Mouse (Mus musculus) gastrocnemius, adult 18-20 months (tissue): Measurements from ENCODE around the gene Usf3. TPM values are rescaled to one million over a fixed set of nuclear protein-coding genes. Genes with fewer than 3 reads are reported as not detected.

Experiments used
- total RNA-seq, 2 experiments: library from RNA; stranded (reverse); gene quantifications; 2 replicates each; pipeline ENCODE4 v1.2.3; 2021

The Usf3 gene
- total RNA-seq, 2 experiments from 2014 or later = 43.0 to 52.5 TPM

Other genes with a start within 250 kb of the Usf3 start
- 10 to 100 TPM in 1 of 2 experiments, 1 to 10 TPM in 1; 6.7 to 12.5 TPM for gene Qtrt2, start 246.4 kb upstream of the Usf3 start, total RNA-seq
- gene Zdhhc23, start 193.5 kb upstream of the Usf3 start, total RNA-seq = 10 to 100 TPM in 1 of 2 experiments, 1 to 10 TPM in 1; 8.2 to 18.2 TPM
- under 1 TPM; 0.25 to 0.26 TPM for gene Gramd1c, start 109.9 kb upstream of the Usf3 start, total RNA-seq
- 10 to 100 TPM; 19.1 to 30.1 TPM for gene Atp6v1a, start 33.5 kb upstream of the Usf3 start, total RNA-seq
- 100 to 1,000 TPM; 183 to 237 TPM for gene Naa50, start 33.4 kb upstream of the Usf3 start, total RNA-seq
- gene Sidt1, start 159.9 kb downstream of the Usf3 start, total RNA-seq = under 1 TPM; 0.05 to 0.09 TPM
- 1 to 10 TPM; 6.8 to 7.0 TPM for gene Spice1, start 173.9 kb downstream of the Usf3 start, total RNA-seq
- not detected for gene Cfap44, start 221.6 kb downstream of the Usf3 start, total RNA-seq